In genomic region chr15:52785196-52785595, GRCm38 (mm10) we compare ENCODE assay signal across 17 mouse cellular contexts.
"Had no signal": no experiment of that assay in that cellular context is flagged by ENCODE, and none has a peak within 500 bp of the region (broad histone marks: within the 10 kb centered on the region; RNA-seq: fewer than 3 reads in every experiment).

No protein-coding gene starts in this region.

- H3K4me2 ChIP-seq: lung, embryonic 15.5 days; midbrain, embryonic 11.5 days; midbrain, embryonic 13.5 days; midbrain, embryonic 15.5 days; neural tube, embryonic 12.5 days; stomach, embryonic 15.5 days had no signal

- H3K27me3 ChIP-seq: lung, embryonic 15.5 days; megakaryocyte, embryonic 14.5 days; midbrain, embryonic 13.5 days; midbrain, embryonic 15.5 days; neural tube, embryonic 12.5 days; stomach, embryonic 15.5 days had no signal

- H3K27ac ChIP-seq: lung, embryonic 15.5 days; macrophage; midbrain, embryonic 13.5 days; midbrain, embryonic 15.5 days; neural tube, embryonic 12.5 days; stomach, embryonic 15.5 days; stomach, postnatal 0 days had no signal

- H3K4me3 ChIP-seq: lung, embryonic 15.5 days; megakaryocyte, embryonic 14.5 days; midbrain, embryonic 13.5 days; midbrain, embryonic 15.5 days; neural tube, embryonic 12.5 days; stomach, embryonic 15.5 days had no signal

- DNase-seq: liver, postnatal 0 days; lung, adult 2 months; lung, postnatal 14 days; lung, postnatal 36 days; right cerebral cortex, postnatal 14 days; thymus, adult 2 months; thymus, postnatal 25 days; thymus, postnatal 4 days had no signal

- H3K36me3 ChIP-seq: lung, embryonic 15.5 days; midbrain, embryonic 13.5 days; midbrain, embryonic 15.5 days; neural tube, embryonic 12.5 days; stomach, embryonic 15.5 days had no signal

- H3K4me1 ChIP-seq: lung, embryonic 15.5 days; megakaryocyte, embryonic 14.5 days; midbrain, embryonic 13.5 days; midbrain, embryonic 15.5 days; neural tube, embryonic 12.5 days; stomach, embryonic 15.5 days had no signal

- H3K9ac ChIP-seq: liver, postnatal 0 days; lung, embryonic 15.5 days; midbrain, embryonic 13.5 days; midbrain, embryonic 15.5 days; neural tube, embryonic 12.5 days; stomach, embryonic 15.5 days had no signal

- H3K9me3 ChIP-seq: lung, embryonic 15.5 days; midbrain, embryonic 13.5 days; midbrain, embryonic 15.5 days; neural tube, embryonic 12.5 days; stomach, embryonic 15.5 days had no signal
